Mouse (Mus musculus) activated CD4-positive, CD25-positive, alpha-beta regulatory T cell (primary cell): ENCODE data around the gene Dglucy. TPM values are rescaled to one million over a fixed set of nuclear protein-coding genes. Genes with fewer than 3 reads are reported as not detected.

Experiments used
- polyA plus RNA-seq, 2 experiments: library from polyadenylated mRNA; unstranded; fragments of 100-300 nt; shearing (Covaris generic); gene quantifications; one replicate each; pipeline ENCODE4 v1.2.1; 2017

The Dglucy gene
- 1 to 10 TPM; 5.4 to 8.1 TPM for polyA plus RNA-seq

DNA sequence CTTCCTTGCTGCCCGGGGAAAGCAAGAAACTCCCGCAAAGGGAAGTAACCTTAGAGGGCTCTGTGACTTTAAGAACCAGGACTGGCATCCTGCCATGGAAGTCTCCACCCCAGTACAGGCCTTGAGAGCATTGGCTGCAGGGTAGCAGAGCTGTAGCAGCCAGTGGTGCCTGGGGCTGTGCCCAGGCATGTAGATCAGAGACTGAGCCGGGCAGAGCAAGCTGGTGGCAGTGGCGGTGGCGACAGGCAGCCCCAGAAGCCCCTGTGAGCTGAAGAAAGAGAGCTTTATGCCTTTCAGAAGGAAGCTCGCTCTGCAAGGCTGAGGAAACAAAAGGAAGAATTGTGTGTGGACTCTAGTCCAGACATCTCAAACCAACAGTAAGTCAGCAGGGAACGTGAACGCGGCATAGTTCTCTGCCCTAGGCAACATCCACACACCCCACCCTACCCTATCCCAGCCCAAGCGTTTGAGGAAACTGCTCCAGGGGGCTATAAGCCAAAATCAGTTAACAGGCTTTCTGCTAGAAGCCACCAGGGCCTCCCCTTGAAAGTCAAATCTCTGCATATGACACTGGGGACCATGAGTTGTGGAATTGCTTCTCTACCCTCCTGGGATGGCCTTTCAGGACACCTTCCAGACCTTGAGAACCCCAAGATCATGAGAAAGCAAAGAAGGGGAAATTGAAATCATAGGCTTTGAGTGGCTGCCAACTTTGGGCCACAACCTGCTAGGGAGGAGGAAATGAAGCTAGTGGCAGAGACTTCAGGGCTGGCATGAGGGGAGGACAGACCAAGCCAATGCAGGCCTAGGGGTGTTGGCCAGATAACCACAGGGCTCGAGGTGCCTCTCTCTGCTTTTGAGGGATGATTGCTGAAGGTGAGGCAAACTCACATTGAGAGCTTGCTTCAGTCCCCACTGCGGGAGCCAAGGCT is at the start of gene Dglucy:
Gene Dglucy (plus strand): TSS at position 124 of the 932 bp plus-strand sequence.

GRCm38 (mm10) chr12:100907598-100908297 is 128.9 kb downstream of the Dglucy start, which contains the start of gene Gpr68:
Gene Gpr68, minus strand, starts transcription at chr12:100908198.

Other genes starting within 250 kb of the Dglucy start
- 10 to 100 TPM; 10.1 to 12.2 TPM for gene Rps6ka5, start 52.1 kb upstream of the Dglucy start, polyA plus RNA-seq
- gene Gpr68, start 129.1 kb downstream of the Dglucy start, polyA plus RNA-seq, result 10 to 100 TPM; 33.0 to 82.3 TPM
- 100 to 1,000 TPM in 1 of 2 experiments, 10 to 100 TPM in 1; 77.8 to 118 TPM for gene Ccdc88c, start 250.0 kb downstream of the Dglucy start, polyA plus RNA-seq